In genomic region chr8:54570618-54571609, GRCm38 (mm10) we compare ENCODE assay signal across 16 mouse cellular contexts. TPM values are rescaled to one million over a fixed set of nuclear protein-coding genes. Genes with fewer than 3 reads are reported as not detected.
A peak's percentile ranks its signal among the peaks of the same experiment; 100 is the strongest.
DNase-seq lines count a peak whose midpoint lies in the region; ATAC-seq lines count a peak whose summit lies in the region.
"Had no signal": no experiment of that assay in that cellular context is flagged by ENCODE, and none has a peak within 500 bp of the region (broad histone marks: within the 10 kb centered on the region; RNA-seq: fewer than 3 reads in every experiment).

No protein-coding gene starts in this region.

- no peak for DNase-seq in frontal cortex, adult 2 months (ENCODE audit: extremely low spot score in 1 of 2, low spot score in 1 of 2)
- DNase-seq in lung, adult 18-20 months: no peak
- DNase-seq in B cell, adult 2 months: no peak
- no peak for DNase-seq in kidney, adult 8-10 months
- DNase-seq: cerebellum, postnatal 36 days; kidney, adult 2 months; kidney, postnatal 36 days; thymus, postnatal 36 days had no signal

- peak overlapping the region; percentile 25; the same call in 1 of the 2 replicates for H3K27ac ChIP-seq in lung, embryonic 16.5 days (ENCODE audit: low read length)
- peak overlapping the region; percentile 81 for H3K27ac ChIP-seq in heart, embryonic 15.5 days
- H3K27ac ChIP-seq in stomach, embryonic 16.5 days (ENCODE audit: low read length): no peak overlapping the region
- H3K27ac ChIP-seq: limb, embryonic 15.5 days; neural tube, embryonic 15.5 days had no signal

- 39% methylated on average over 15 of the region's 15 CpGs for WGBS in lung, embryonic 16.5 days
- 50% methylated on average over 15 of the region's 15 CpGs for WGBS in heart, embryonic 15.5 days
- WGBS in stomach, embryonic 16.5 days: 42% methylated on average over 15 of the region's 15 CpGs

- H3K9me3 ChIP-seq in lung, embryonic 16.5 days (ENCODE audit: control insufficient read depth, low read length): no peaks in the 10 kb centered on the region
- no peaks in the 10 kb centered on the region for H3K9me3 ChIP-seq in heart, embryonic 15.5 days (replicated peaks)
- H3K9me3 ChIP-seq in stomach, embryonic 16.5 days (replicated peaks; ENCODE audit: control insufficient read depth, low read length): no peaks in the 10 kb centered on the region
- H3K9me3 ChIP-seq: limb, embryonic 15.5 days; neural tube, embryonic 15.5 days had no signal

- no peaks in the 10 kb centered on the region for H3K27me3 ChIP-seq in lung, embryonic 16.5 days (ENCODE audit: control insufficient read depth, insufficient read depth, low read depth, low read length)
- H3K27me3 ChIP-seq in heart, embryonic 15.5 days: no peaks in the 10 kb centered on the region
- H3K27me3 ChIP-seq in stomach, embryonic 16.5 days (ENCODE audit: control insufficient read depth, insufficient read depth, low read length): no peaks in the 10 kb centered on the region
- H3K27me3 ChIP-seq: limb, embryonic 15.5 days; neural tube, embryonic 15.5 days had no signal

- no peak overlapping the region for H3K9ac ChIP-seq in lung, embryonic 16.5 days (ENCODE audit: low read length)
- H3K9ac ChIP-seq in heart, embryonic 15.5 days: no peak overlapping the region
- H3K9ac ChIP-seq in stomach, embryonic 16.5 days (ENCODE audit: low read length): no peak overlapping the region
- H3K9ac ChIP-seq: limb, embryonic 15.5 days; neural tube, embryonic 15.5 days had no signal

- 0 out of 2 replicates have a peak overlapping the region, but pooled peaks have one; percentile 12 for H3K4me2 ChIP-seq in lung, embryonic 16.5 days (ENCODE audit: low read depth, low read length)
- peak overlapping the region; percentile 42 for H3K4me2 ChIP-seq in heart, embryonic 15.5 days
- H3K4me2 ChIP-seq in stomach, embryonic 16.5 days (ENCODE audit: low read depth, low read length): peak overlapping the region; percentile 26; the same call in 1 of the 2 replicates
- H3K4me2 ChIP-seq: limb, embryonic 15.5 days; neural tube, embryonic 15.5 days had no signal

- H3K4me3 ChIP-seq in lung, embryonic 16.5 days (ENCODE audit: low read length): no peak overlapping the region
- H3K4me3 ChIP-seq in heart, embryonic 15.5 days: peak overlapping the region; percentile 2; the same call in 1 of the 2 replicates
- no peak overlapping the region for H3K4me3 ChIP-seq in stomach, embryonic 16.5 days (replicated peaks; ENCODE audit: low read length)
- H3K4me3 ChIP-seq: limb, embryonic 15.5 days; neural tube, embryonic 15.5 days had no signal

- H3K4me1 ChIP-seq in lung, embryonic 16.5 days (replicated peaks; ENCODE audit: control insufficient read depth, insufficient read depth, low read length): peaks cover 5% of the 10 kb centered on the region; the same call in 1 of the 2 replicates
- peaks cover 15% of the 10 kb centered on the region for H3K4me1 ChIP-seq in heart, embryonic 15.5 days (replicated peaks)
- H3K4me1 ChIP-seq in stomach, embryonic 16.5 days (ENCODE audit: control insufficient read depth, insufficient read depth, low read length): no peaks in the 10 kb centered on the region

- peak; percentile 59 for ATAC-seq in frontal cortex, adult (ENCODE audit: low TSS enrichment)
- ATAC-seq in lung, embryonic 16.5 days (ENCODE audit: low read depth): peak; percentile 71
- no peak for ATAC-seq in heart, embryonic 15.5 days (replicated peaks; ENCODE audit: insufficient number of reproducible peaks, insufficient read depth, low FRiP score, low read depth)
- no peak for ATAC-seq in stomach, embryonic 16.5 days (ENCODE audit: insufficient read depth, low FRiP score)
- ATAC-seq: forebrain, embryonic 14.5 days; hindbrain, embryonic 16.5 days had no signal

- no peaks in the 10 kb centered on the region for H3K36me3 ChIP-seq in lung, embryonic 16.5 days (ENCODE audit: control insufficient read depth, insufficient read depth, low read length)
- H3K36me3 ChIP-seq in heart, embryonic 15.5 days: no peaks in the 10 kb centered on the region
- no peaks in the 10 kb centered on the region for H3K36me3 ChIP-seq in stomach, embryonic 16.5 days (ENCODE audit: control insufficient read depth, insufficient read depth, low read length)
- H3K36me3 ChIP-seq: limb, embryonic 15.5 days; neural tube, embryonic 15.5 days had no signal

RNA-seq across cellular contexts. Expression of gene Spata4, which starts 29.7 kb away (rescaled TPM):
- 0.11 and 0.12 TPM in 2 replicates for polyA plus RNA-seq in frontal cortex, adult 2 months (2012; rRNA removed)
- polyA plus RNA-seq in lung, embryonic 16.5 days (2015; fragmentation: Nextera tagmentation; extraction: Ambion mirVana): not detected in 2 replicates
- polyA plus RNA-seq in heart, embryonic 15.5 days (2015; fragmentation: Nextera tagmentation; extraction: Ambion mirVana): 0.11 TPM in 1 of 2 replicates, not detected in the other
- polyA plus RNA-seq in stomach, embryonic 16.5 days (2015; fragmentation: Nextera tagmentation; extraction: Ambion mirVana): not detected in 2 replicates
- polyA plus RNA-seq: limb, embryonic 15.5 days; neural tube, embryonic 15.5 days had no signal

RNA-seq across cellular contexts. Expression of gene Spcs3, which starts 41.1 kb away (rescaled TPM):
- 44.4 and 47.2 TPM in 2 replicates for polyA plus RNA-seq in frontal cortex, adult 2 months (2012; rRNA removed)
- 84.4 and 86.8 TPM in 2 replicates for polyA plus RNA-seq in lung, embryonic 16.5 days (2015; fragmentation: Nextera tagmentation; extraction: Ambion mirVana)
- 57.0 and 60.7 TPM in 2 replicates for polyA plus RNA-seq in heart, embryonic 15.5 days (2015; fragmentation: Nextera tagmentation; extraction: Ambion mirVana)
- 105 and 110 TPM in 2 replicates for polyA plus RNA-seq in stomach, embryonic 16.5 days (2015; fragmentation: Nextera tagmentation; extraction: Ambion mirVana)

RNA-seq across cellular contexts. Expression of gene Asb5, which starts 41.5 kb away (rescaled TPM):
- polyA plus RNA-seq in frontal cortex, adult 2 months (2012; rRNA removed): 3.7 and 3.9 TPM in 2 replicates
- polyA plus RNA-seq in lung, embryonic 16.5 days (2015; fragmentation: Nextera tagmentation; extraction: Ambion mirVana): 3.5 and 3.6 TPM in 2 replicates
- polyA plus RNA-seq in heart, embryonic 15.5 days (2015; fragmentation: Nextera tagmentation; extraction: Ambion mirVana): 4.9 and 5.2 TPM in 2 replicates
- polyA plus RNA-seq in stomach, embryonic 16.5 days (2015; fragmentation: Nextera tagmentation; extraction: Ambion mirVana): 3.6 and 4.4 TPM in 2 replicates

Comparison
In these comparisons a context has a peak if more than half of its experiments do, and no peak if none do; other contexts are left out.
1. ATAC-seq: peak in frontal cortex, adult (single experiment) and lung, embryonic 16.5 days (single experiment); none in heart, embryonic 15.5 days (single experiment) and stomach, embryonic 16.5 days (single experiment).
2. Peak in every context shown above with its lines, with median percentiles within 50 percentile points of each other: H3K4me2 ChIP-seq.